Mouse (Mus musculus) heart, postnatal 25 days (tissue): Measurements from ENCODE around the gene Nek10. TPM values are rescaled to one million over a fixed set of nuclear protein-coding genes. Genes with fewer than 3 reads are reported as not detected.
"Not testable (repeated sequence)": the region's sequence is repeated elsewhere in the genome, so short reads cannot be mapped to it uniquely, and the experiment has no call there.

Experiments
- DNase-seq: peaks from one replicate; pipeline ENCODE4 v3.0.0; 2022; ENCODE audit warnings: low spot score
- intact Hi-C: fragments of 180-260 bp; cut with DNase I; formaldehyde crosslinking; loops from one replicate; pipeline ENCODE4 v1.15.1; 2025
- total RNA-seq, 2 experiments: library from RNA; stranded (reverse); gene quantifications; 2 replicates each; pipeline ENCODE4 v1.2.3; 2021

Nek10 gene
- total RNA-seq: under 1 TPM; 0.21 to 0.22 TPM

DNA sequence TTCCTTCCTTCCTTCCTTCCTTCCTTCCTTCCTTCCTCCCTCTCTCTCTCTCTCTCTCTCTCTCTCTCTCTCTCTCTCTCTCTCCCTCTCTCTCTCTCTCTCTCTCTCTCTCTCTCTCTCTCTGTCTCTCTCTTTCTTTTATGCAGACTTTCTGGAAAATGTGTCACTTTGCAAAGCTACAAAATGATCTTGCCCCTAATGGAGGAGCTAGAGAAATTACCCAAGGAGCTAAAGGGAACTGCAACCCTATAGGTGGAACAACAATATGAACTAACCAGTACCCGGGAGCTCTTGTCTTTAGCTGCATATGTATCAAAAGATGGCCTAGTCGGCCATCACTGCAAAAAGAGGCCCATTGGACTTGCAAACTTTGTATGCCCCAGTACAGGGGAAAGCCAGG, at the start of gene Nek10:
Gene Nek10, plus strand, starts transcription at position 301 of the 400 bp plus-strand sequence.
- DNase-seq, intact Hi-C loops: not testable (repeated sequence)

DNA sequence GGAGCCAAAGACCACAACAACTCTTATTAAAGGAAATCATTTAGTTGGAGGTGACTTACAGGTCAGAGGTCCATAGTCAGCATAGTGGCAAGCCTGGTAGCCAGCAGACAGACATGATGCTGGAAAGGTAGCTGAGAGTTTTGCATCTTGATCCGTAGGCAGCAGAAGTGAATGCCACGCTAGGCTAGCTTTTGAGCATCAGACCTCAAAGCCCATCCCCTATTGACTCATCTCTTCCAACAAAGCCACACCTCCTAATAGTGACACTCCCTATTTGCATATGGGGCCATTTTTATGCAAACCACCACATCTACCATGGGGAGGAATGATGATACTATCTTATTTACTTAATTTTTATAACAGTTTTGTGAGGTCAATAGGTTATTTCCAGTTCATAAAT, 22.0 kb upstream of the Nek10 start:
- intact Hi-C loops: no loop called here
- no peak for DNase-seq

DNA sequence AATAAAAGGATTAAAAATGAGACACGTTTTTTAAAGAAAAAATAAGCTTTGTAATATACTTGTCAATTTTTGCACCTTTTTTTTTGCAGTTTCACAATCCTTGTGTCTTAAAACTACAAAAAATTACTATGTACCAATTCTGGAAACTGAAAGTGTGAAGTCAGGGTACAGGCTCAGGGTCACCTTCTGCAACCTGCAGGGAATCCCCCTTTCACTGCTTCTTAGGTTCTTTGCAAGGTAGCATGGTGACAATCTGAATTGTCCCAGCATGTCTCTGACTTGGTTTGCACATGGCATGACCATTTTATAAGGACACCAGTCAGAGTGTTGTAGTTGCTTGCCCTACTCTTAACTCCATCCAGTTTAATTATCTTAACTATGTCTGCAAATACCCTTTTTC, 19.0 kb upstream of the Nek10 start:
- no peak for DNase-seq
- intact Hi-C loops: no loop called here

DNA sequence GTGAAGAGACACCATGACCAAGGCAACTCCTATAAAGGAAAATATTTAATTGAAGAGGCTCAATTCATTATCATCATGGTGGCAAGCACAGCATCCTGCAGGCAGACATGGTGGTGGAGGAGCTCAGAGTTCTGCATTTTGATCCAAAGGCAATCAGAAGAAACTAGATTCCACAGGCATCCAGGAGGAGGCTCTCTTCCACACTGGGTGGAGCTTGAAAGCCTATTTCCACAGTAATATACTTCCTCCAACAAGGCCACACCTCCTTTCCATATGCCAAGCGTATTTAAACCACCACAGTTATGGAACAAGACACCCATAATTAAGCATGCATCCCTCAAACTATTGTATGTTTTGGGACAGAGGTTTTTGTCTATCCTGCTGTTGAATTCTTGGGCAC, 16.2 kb upstream of the Nek10 start:
- intact Hi-C loops: no loop called here

DNA sequence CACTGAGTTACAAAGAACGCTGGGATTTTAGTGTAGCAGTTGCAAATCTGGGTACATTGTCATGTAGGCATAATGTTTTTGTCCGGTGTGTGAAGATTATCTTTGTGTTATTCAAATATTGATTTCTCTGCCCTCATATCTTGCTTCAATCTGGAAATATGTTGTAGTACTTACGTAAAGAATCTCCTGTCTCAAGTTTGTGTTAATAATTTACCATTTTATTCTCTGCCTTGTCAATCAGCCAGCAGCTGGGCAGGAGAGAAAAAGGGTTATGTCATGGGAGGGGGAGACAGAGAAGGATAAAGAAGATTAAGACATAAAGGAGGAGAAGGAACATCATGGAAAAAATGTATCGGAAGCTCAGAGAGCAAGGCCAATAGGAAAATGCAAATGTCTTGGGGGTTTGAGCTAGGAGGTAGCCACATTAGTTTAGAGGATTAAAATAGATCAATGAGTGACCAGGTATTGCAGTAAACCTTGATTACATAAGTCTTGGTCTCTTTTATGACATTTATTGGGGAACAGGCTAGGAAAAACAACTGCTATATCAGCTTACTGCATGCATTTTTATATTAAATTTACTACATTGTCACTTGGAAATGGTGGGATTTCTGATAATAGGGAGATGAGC, 13.3 kb upstream of the Nek10 start:
- intact Hi-C loops: no loop called here

More for the DNA sequence above, 16.2 kb upstream of the Nek10 start:
- no peak for DNase-seq

DNA sequence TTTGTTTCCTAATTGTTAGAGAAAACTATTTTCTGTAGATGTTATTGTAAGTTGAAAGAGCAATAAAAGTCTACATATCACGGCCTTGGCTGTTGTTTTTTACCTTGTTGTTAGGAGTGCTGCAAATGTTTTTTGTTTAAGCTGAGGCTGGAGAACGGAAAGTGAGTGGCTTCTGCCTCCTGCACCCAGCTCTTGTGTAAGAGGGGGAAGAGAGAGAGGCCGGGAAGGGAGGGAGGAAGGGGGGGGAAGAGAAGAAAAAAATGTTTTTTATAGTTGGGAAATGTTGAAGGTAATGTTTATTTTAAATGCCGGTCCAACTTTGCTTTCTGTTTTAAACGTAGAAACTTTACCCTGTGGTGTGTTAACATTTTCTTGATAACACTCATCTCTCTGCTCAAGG, 3.4 kb upstream of the Nek10 start:
- no peak for DNase-seq
- intact Hi-C loops: no loop called here

More for the DNA sequence above, 13.3 kb upstream of the Nek10 start:
- no peak for DNase-seq

DNA sequence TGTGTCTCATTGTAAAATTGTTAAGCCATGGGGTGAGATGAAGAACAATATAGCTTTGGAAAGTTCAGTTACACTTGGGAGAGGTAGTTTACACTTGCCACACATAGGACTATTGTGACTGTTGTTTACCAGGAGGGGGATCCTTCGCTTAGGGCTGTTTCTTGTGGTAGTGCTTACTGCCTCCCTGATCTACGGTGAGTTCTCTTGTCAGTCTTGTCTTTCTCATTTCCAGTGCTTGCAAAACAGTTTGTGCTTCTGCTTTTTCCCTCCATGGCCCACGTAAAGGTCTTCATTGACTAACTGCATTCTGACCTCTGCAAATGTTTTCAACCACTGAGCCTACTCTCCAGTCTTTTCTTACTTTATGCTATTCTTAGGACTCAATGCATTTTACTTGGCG, 2.9 kb upstream of the Nek10 start:
- no peak for DNase-seq
- intact Hi-C loops: no loop called here

DNA sequence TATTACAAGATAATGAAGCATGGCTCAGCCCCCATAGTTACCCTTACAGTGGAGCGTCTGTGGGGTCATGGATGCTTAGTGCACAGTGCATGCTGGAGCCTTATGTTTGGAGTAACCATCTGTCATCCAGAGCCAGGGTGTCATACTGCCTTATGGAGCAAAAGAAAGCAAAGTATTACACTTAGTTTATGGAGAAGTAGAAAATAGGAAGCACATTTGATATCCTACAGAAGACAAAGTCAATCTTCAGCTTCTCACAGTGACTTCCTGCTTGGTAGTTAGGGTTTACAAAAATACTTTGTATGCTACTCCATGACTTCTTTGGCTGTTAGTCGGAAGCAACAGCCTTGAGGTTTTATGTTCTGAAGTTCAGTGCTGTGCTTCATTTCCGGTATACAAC, 2.4 kb upstream of the Nek10 start:
- DNase-seq: no peak
- intact Hi-C loops: no loop called here

DNA sequence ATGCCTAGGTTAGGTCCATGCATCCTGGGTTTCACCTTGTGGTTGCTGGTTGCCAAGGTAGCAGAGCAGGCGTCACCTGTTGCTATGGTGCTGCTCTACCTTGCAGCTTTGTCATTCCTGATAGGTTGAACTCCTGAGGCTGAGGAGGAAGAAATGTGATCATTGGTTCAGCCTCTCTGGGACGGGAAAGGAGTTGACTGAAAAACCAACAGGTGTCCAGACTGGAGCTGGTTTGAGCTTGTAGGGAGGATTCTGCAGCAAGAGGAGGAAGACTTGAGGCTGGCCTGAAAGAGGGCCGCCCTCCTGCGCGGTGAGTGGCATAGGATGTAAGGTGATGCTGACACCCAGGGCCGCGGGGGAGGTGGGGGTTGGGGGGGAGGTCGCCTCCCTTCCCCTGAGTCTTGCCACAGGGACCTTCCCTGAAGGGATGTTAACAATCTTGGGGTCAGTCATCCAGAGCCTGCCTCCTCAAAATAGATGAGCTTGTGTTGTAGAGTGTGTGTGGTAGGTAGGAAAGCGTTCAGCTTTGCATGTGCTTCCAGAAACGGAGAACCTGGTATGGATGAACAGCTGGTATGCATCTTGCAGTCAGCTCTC, 804 bp downstream of the Nek10 start:
- DNase-seq: no peak
- intact Hi-C loops: no loop called here

DNA sequence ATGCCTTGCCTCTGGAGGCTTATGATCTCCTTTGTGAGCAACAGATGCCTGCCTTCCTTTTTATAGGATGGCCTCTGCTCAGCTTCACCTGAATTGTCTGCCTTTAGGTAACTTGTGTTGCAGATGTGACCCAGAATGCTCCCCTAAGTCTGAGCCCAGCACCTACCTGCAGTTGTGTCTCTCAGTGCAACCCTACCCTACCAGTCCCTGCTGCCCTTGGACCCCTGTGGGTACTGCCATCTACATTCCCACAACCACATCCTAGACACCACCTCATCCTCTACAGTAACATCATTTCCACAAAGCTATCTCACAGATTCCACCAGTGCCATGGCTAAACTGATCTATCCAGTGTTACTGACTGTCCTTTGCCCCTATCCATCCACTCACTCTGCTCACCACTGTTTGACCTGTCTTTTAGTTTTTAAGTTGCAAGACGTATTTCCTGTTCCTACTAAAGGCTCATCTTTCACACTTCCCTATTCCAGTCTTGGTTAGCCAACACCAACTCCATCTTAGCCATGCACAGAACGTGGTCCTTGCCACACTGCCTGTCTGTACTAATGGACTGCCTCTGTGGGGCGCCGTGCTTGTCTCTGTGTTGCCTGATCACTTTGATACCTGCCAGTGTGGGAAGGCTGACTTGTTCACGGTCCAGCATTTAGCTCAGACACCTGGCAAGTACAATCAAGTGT, 1.4 kb downstream of the Nek10 start:
- intact Hi-C loops: no loop called here
- no peak for DNase-seq

DNA sequence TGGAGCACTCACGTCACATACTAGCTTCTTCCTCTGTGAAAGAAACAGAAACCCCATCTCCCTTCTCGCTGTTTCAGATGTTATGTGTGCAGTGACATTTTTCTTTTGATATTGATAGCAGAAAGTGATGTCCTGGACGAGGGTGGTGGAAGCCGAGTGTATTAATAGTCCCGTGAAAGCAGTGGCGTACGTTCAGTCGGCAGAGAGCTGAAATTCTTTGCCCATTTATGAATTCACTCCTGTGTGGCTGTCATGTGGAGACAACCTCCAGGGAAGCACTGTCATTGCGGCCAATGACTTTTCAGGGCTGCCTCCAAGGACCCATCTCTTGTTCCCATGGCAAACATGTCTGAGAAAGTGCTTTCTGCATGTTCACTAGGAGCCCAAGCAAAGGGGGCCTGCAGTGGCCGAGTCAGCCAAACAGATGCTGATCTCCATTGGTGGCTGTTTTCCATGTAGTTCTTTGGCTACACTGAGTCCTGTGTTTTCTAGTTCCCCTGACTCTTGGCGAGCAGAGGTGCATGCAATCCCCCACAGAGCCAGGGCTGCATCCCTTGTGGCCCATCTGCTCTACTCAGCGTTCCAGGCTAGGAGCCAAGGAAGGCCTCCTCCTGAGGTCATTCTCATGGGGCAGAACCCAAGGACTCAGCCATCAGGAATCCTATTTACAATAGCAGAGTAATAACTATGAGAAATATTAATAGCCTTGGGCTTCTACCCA, 29.5 kb downstream of the Nek10 start:
- intact Hi-C loops: no loop called here
- DNase-seq: peak; percentile 75

DNA sequence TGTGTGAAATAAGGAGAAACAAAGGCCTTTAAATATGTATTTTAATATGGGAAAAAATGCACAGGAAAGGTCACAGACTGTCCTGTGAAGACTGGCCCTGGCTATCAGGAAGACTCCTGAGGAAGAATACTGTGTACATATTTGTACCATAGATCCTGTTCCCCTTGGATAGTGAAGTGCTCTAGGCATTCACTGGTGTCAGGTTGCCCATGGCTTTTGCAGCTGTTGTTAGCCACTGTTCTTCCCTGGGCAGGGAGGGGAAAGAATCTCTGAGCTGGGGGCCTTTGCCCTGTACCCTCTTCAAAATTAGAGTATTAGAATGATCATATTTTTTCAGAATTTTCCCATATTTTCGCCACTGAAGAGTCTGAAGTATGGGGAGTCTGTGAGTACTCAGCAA, 30.3 kb downstream of the Nek10 start:
- intact Hi-C loops: no loop called here
- no peak for DNase-seq

DNA sequence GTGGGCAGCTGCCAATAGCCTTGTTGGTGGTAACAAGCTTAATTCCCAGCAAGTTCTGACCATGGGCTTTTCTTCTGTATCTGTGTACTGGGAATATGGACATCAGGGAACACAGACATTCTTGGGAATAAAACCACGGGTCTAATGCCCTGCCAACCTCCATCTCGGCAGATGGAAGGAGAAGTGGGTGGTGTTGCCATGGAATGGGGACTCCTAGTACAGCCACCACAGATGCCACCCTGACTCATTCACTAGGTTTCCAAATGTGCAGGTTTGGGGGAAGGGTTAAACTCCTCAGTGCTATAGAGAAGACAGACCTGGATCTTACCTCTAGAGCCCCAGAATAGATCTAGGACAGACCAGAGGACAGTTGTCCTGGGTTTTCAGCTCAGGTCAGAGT, 31.1 kb downstream of the Nek10 start:
- intact Hi-C loops: no loop called here
- no peak for DNase-seq

DNA sequence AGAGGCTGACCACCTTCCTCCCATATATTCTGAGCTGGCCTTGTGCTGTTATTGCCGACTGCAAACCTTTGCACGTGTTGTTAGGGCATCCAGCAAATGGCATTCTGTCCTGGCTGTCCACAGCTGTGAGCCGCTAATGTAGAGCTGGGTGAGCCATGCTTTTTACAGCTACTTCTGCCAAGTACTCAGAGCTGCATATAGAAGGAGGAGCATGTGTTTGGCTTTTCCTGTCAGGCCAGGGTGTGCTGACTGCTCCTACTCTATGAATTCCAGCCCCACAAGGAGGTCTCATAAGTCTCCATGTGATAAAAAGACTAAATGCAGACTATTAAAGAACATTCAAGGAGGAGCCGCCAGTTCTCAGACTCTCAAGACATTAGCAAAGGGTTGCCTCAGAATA, 34.4 kb downstream of the Nek10 start:
- intact Hi-C loops: no loop called here
- no peak for DNase-seq

DNA sequence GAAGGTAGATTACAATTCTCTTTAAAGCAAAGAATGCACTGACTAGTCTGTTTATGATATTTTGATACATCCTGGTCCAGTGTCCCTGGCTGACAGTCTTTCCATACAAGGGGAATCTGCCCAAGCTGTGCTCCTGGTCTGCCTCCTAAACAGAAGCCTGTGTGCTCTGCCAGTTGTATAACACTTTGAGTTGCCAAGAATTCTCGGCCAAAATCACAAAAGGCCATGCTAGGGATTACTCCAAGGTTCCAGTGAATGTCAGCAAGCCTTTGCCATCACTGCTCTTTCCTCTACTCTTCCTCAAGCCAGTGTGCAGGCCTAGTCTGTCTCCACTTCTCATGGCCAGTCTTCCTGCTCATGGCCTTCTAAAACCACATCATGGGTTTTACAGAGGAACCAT, 34.9 kb downstream of the Nek10 start:
- no peak for DNase-seq
- intact Hi-C loops: no loop called here

DNA sequence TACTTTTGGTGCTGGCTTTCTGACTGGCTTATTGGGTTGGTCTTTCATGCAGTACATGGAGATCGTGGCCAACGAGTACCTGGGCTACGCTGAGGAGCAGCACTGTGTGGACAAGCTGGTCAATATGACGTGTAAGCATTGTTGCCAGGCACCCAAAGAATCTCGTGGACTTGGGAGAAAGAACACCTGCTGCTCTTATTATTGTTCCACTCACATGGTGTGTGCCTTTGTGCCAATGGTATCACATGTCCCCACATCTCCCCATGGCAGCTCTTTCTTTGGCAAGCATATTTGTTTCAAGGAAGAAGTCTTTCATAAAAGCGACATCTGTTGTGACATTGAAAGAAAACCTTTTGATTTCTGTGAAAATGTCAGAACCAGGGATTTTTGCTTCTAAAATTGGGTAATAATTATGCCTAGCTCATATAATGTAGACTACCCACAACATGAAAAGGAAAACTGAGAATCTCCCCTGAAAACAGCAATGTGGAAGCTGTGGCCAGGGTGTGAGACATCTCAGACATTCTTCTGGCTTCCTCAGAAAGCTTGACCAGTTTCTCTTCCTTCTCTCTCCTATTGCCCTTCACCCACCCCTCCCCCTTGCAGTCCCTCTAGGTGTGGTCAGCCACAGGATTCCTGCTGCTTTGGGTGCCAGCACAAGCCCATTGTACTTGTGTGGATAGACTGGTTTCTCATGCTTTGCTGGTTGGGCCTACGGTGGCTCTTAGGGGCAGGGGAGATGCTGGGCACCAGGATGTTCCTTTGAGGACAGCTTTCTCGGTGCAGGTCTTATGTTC, 39.7 kb downstream of the Nek10 start:
- no peak for DNase-seq

DNA sequence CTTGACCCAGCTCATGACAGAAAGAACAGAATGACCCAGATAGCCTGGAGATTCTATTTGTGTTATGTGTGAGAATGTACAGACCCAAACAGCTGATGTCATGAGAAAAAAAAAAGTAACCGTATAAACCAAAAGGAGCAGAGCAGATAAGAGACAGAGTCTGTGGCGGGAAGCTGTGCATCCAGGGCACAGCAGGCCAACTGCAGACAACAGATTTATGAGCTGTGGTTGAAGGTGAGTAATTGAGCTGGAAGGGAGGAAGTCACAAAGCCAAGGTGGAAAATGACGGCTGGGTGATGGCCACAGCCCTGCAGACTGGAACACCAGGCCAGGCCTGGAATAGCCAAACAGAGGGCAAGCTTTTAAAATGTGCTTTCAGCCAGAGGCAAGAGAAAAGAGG, 49.6 kb downstream of the Nek10 start:
- intact Hi-C loops: no loop called here
- no peak for DNase-seq

More for the DNA sequence above, 39.7 kb downstream of the Nek10 start:
- intact Hi-C loops: no loop called here

DNA sequence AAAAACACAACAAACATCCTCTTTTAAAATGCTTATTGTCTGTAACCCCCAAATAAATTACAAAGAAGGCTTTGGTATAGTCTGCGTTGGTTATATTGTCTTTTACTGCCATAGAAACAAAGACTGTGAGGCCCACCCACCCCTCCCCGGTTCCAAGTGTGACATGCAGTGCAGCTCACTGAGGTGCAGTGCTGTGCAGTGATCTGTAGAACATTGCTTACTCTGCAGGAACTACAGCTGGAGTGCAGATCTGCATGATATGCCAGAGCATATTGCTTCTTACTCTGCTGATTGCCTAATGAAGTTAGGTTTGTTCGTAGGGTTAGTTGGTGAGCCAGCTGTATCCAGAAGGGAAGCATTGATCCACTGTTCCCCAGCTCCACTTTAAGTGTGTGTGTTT, 57.1 kb downstream of the Nek10 start:
- intact Hi-C loops: loop anchor here (5.0 to 10.0 kb wide), 3 partner anchors 516 to 1337 kb away; partner anchors contain the start of gene Il3ra
- no peak for DNase-seq

DNA sequence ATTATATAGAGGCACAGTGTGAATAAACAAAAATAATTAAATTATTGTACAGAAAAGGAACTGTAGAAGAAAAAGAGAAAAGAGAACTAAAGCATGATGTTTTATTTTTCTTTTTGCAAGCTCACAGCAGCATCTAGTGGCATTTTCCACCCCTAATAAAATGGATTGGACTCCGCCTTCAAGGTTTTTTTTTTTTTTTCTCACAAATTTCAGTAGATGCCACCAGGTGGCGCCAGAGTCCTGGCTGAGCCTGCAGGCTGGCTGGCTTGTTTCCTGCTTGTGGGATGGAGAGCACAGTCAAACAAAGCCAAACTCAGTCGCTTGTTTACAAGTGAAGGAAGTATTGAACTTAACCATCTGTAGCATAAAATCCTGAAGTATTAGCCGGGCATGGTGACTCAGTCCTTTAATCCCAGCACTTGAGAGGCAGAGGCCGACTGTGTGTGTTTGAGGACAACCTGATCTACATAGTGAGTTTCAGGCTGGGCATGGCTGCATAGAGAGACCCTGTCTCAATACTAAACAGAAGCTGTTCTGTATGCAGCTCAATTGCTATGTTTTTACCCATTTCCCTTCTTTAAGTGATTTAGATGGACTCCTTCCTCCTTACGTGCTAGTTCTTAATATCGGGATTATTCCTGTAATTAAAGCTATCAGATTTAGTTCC, 60.6 kb downstream of the Nek10 start:
- intact Hi-C loops: loop anchor here (1.0 to 10.0 kb wide), 7 partner anchors 41 to 1333 kb away; partner anchors contain the start of gene Il3ra
- DNase-seq: peak; percentile 42
